Mouse (Mus musculus) lung, embryonic 15.5 days (tissue): ENCODE measurements at regions not wholly inside any gene's neighbourhood (a gene's known extent, or its start where the extent isn't known, plus 50 kb on each side); places are given as distances from the start of the nearest gene placed in this dataset.

ENCODE experiments used
- ATAC-seq: fragments of 200-750 bp; cut with Nextera tagmentation; 2 replicates; pipeline ENCODE4 v1.8.0; 2017; ENCODE audit warnings: moderate number of reproducible peaks, borderline replicate concordance; ENCODE audit not compliant: low FRiP score, low TSS enrichment; ENCODE audit errors: extremely low read depth
- H3K27ac ChIP-seq: fragments of 300-500 bp; sonication (generic); 2 replicates; pipeline ENCODE4 v1.5.1; 2015; ENCODE audit warnings: moderate library complexity, mild to moderate bottlenecking, inconsistent platforms
- H3K27me3 ChIP-seq: fragments of 300-500 bp; sonication (generic); 2 replicates; pipeline ENCODE4 v1.6.1; 2015; ENCODE audit warnings: inconsistent platforms
- H3K36me3 ChIP-seq: fragments of 300-500 bp; sonication (generic); 2 replicates; pipeline ENCODE4 v1.6.1; 2015; ENCODE audit warnings: inconsistent platforms
- H3K4me1 ChIP-seq: fragments of 300-500 bp; sonication (generic); 2 replicates; pipeline ENCODE4 v1.6.1; 2015; ENCODE audit warnings: inconsistent platforms
- H3K4me2 ChIP-seq: fragments of 300-500 bp; sonication (generic); 2 replicates; pipeline ENCODE4 v1.6.1; 2015; ENCODE audit warnings: inconsistent platforms, mild to moderate bottlenecking, moderate library complexity
- H3K4me3 ChIP-seq: fragments of 300-500 bp; sonication (generic); 2 replicates; pipeline ENCODE4 v1.5.1; 2015; ENCODE audit warnings: mild to moderate bottlenecking, inconsistent platforms
- H3K9ac ChIP-seq: fragments of 300-500 bp; sonication (generic); 2 replicates; pipeline ENCODE4 v1.6.1; 2015; ENCODE audit warnings: inconsistent platforms
- H3K9me3 ChIP-seq: fragments of 300-500 bp; sonication (generic); 2 replicates; pipeline ENCODE4 v1.6.1; 2016; ENCODE audit warnings: inconsistent platforms
- WGBS: fragments of 180-500 bp; shearing (Covaris S2); methylation state at CpG from one replicate; pipeline ENCODE4 v1.1.7; 2015; 5-methylcytosine and 5-hydroxymethylcytosine counted together

DNA sequence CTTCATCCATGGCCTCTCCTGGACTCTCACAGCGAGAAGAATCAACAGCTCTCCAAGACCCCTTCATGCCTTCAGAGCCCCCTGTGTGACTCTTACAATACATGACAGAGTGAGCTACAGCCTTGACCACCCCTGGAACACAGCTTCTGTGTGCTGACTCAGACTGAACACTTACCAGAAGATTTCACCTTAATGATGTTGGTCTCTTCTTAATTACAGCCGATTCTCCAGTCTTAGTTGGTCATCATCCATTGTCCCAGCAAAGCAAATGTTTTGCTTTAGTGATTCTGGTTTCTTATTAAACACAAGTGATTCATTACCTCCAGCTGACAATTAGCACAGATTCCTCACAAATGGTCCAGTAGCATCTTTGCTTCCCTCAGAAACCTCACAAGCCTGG, 134.0 kb upstream of the Inhba start:
- Histone ChIP-seq H3K9ac (no peak overlapping the region), H3K4me1 (no peaks in the 10 kb centered on the region), H3K4me3 (no peak overlapping the region), H3K27ac (no peak overlapping the region), H3K36me3 (no peaks in the 10 kb centered on the region), H3K27me3 (no peaks in the 10 kb centered on the region), H3K9me3 (no peaks in the 10 kb centered on the region), H3K4me2 (no peak overlapping the region)
- 82% methylated on average over 2 of the region's 2 CpGs for WGBS
- ATAC-seq: no peak

- Histone ChIP-seq H3K9me3 (no peaks in the 10 kb centered on the region), H3K27ac (no peak overlapping the region), H3K27me3 (no peaks in the 10 kb centered on the region), H3K9ac (no peak overlapping the region), H3K4me3 (no peak overlapping the region), H3K4me1 (no peaks in the 10 kb centered on the region), H3K36me3 (no peaks in the 10 kb centered on the region), H3K4me2 (no peak overlapping the region)
- ATAC-seq: no peak
These were observed 132.1 kb upstream of the Inhba start for GRCm38 (mm10) chr13:15879576-15879975.

GRCm38 (mm10) chr13:15890794-15891193, 120.9 kb upstream of the Inhba start:
- H3K27ac ChIP-seq: no peak overlapping the region
- 77% methylated on average over 3 of the region's 3 CpGs for WGBS
- no peaks in the 10 kb centered on the region for H3K36me3 ChIP-seq
- no peaks in the 10 kb centered on the region for H3K27me3 ChIP-seq
- H3K4me3 ChIP-seq: no peak overlapping the region
- H3K9me3 ChIP-seq: no peaks in the 10 kb centered on the region
- no peak overlapping the region for H3K9ac ChIP-seq
- H3K4me2 ChIP-seq: no peak overlapping the region
- no peak for ATAC-seq
- no peaks in the 10 kb centered on the region for H3K4me1 ChIP-seq

DNA sequence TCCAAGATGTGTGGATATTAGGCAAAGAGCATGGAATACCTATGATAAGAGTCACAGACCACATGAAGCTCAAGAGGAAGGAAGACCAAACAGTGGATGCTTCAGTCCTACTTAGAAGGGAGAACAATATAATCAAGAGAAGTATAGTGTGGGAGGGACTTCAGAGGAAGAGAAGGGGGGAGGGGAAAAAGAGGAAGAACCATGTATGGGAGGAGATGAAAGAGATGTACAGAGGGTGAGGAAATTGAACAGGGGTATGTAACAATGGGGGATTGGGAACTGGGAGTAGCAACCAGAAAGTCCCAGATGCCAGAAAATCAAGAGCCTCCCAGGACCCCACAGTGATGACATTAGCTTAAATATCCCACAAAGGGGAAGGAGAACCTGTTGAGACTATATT, 120.2 kb upstream of the Inhba start:
- H3K4me1 ChIP-seq: no peaks in the 10 kb centered on the region
- H3K27me3 ChIP-seq: no peaks in the 10 kb centered on the region
- H3K9me3 ChIP-seq: no peaks in the 10 kb centered on the region
- H3K27ac ChIP-seq: no peak overlapping the region
- no peak overlapping the region for H3K9ac ChIP-seq
- H3K4me3 ChIP-seq: no peak overlapping the region
- H3K4me2 ChIP-seq: no peak overlapping the region
- no peak for ATAC-seq
- H3K36me3 ChIP-seq: no peaks in the 10 kb centered on the region

DNA sequence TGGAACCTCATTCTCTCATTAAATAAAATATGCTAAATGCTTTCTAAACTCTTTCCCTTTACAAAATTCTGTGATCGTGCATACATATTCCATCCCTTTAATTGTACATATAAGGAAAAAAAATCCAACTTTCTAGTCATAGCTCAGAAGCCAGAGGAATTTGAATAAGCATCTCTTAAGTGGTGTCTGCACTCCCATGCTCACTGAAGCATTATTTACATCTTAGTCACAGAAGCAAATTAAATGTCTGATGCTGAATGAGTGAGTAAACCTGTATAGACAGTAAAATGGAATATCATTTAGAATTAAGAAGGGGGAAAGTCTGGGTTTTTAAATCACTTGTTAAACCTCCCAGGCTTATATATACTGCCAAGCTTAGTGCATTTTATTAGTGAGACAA, 113.5 kb upstream of the Inhba start:
- no peaks in the 10 kb centered on the region for H3K4me1 ChIP-seq
- no peaks in the 10 kb centered on the region for H3K36me3 ChIP-seq
- H3K9me3 ChIP-seq: no peaks in the 10 kb centered on the region
- no peak overlapping the region for H3K9ac ChIP-seq
- no peak for ATAC-seq
- H3K27me3 ChIP-seq: no peaks in the 10 kb centered on the region
- H3K27ac ChIP-seq: no peak overlapping the region
- no peak overlapping the region for H3K4me2 ChIP-seq
- WGBS: 57% methylated on average over 1 of the region's 1 CpGs
- H3K4me3 ChIP-seq: no peak overlapping the region

GRCm38 (mm10) chr13:15901710-15902675, 109.7 kb upstream of the Inhba start:
- WGBS: 30% methylated on average over 7 of the region's 7 CpGs
- Histone ChIP-seq H3K27me3 (no peaks in the 10 kb centered on the region), H3K4me1 (no peaks in the 10 kb centered on the region), H3K27ac (no peak overlapping the region), H3K4me2 (no peak overlapping the region), H3K36me3 (no peaks in the 10 kb centered on the region), H3K9me3 (no peaks in the 10 kb centered on the region), H3K9ac (no peak overlapping the region), H3K4me3 (no peak overlapping the region)
- peak; percentile 39; the same call in 1 of the 2 replicates for ATAC-seq

- H3K9ac ChIP-seq: no peak overlapping the region
- no peaks in the 10 kb centered on the region for H3K4me1 ChIP-seq
- ATAC-seq: no peak
- H3K9me3 ChIP-seq: no peaks in the 10 kb centered on the region
- H3K36me3 ChIP-seq: no peaks in the 10 kb centered on the region
- no peak overlapping the region for H3K27ac ChIP-seq
- 40% methylated on average over 1 of the region's 1 CpGs for WGBS
- no peak overlapping the region for H3K4me3 ChIP-seq
- no peaks in the 10 kb centered on the region for H3K27me3 ChIP-seq
- no peak overlapping the region for H3K4me2 ChIP-seq
These were observed 103.8 kb upstream of the Inhba start for GRCm38 (mm10) chr13:15907806-15908205.

- no peaks in the 10 kb centered on the region for H3K36me3 ChIP-seq
- H3K27me3 ChIP-seq: no peaks in the 10 kb centered on the region
- WGBS: 36% methylated on average over 2 of the region's 2 CpGs
- H3K9ac ChIP-seq: no peak overlapping the region
- no peak overlapping the region for H3K4me2 ChIP-seq
- no peak overlapping the region for H3K4me3 ChIP-seq
- H3K4me1 ChIP-seq: no peaks in the 10 kb centered on the region
- H3K9me3 ChIP-seq: no peaks in the 10 kb centered on the region
- no peak for ATAC-seq
- no peak overlapping the region for H3K27ac ChIP-seq
These were observed 101.1 kb upstream of the Inhba start for GRCm38 (mm10) chr13:15910578-15910977.

DNA sequence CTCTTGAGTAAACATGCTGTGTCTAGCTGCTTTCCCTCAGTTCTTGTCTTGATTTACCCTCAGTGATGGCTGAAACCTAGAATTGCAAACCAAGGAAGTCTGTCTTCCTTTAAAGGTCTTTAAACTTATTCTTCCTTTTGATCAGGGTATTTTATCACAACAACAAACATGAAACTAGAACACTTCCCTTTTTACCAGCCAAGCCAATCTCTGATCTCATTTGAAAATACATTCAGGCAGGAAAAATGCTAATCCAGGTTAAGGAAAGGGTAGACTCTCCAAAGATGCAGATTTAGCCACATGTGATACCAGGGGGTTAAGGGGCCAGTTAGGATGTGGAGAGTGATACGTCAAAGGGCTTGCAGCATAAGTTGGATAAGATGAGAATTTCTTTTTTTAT, 100.4 kb upstream of the Inhba start:
- no peak overlapping the region for H3K27ac ChIP-seq
- no peak for ATAC-seq
- no peaks in the 10 kb centered on the region for H3K9me3 ChIP-seq
- no peak overlapping the region for H3K4me2 ChIP-seq
- no peak overlapping the region for H3K4me3 ChIP-seq
- H3K27me3 ChIP-seq: no peaks in the 10 kb centered on the region
- H3K4me1 ChIP-seq: no peaks in the 10 kb centered on the region
- H3K36me3 ChIP-seq: no peaks in the 10 kb centered on the region
- 81% methylated on average over 1 of the region's 1 CpGs for WGBS
- no peak overlapping the region for H3K9ac ChIP-seq

GRCm38 (mm10) chr13:15914270-15914669, 97.4 kb upstream of the Inhba start:
- no peaks in the 10 kb centered on the region for H3K4me1 ChIP-seq
- H3K27me3 ChIP-seq: no peaks in the 10 kb centered on the region
- ATAC-seq: no peak
- H3K4me3 ChIP-seq: no peak overlapping the region
- no peak overlapping the region for H3K27ac ChIP-seq
- H3K9ac ChIP-seq: no peak overlapping the region
- H3K36me3 ChIP-seq: no peaks in the 10 kb centered on the region
- WGBS: 77% methylated on average over 1 of the region's 1 CpGs
- H3K9me3 ChIP-seq: no peaks in the 10 kb centered on the region
- no peak overlapping the region for H3K4me2 ChIP-seq

GRCm38 (mm10) chr13:15929890-15930289, 81.8 kb upstream of the Inhba start:
- Histone ChIP-seq H3K4me3 (no peak overlapping the region), H3K9me3 (no peaks in the 10 kb centered on the region), H3K9ac (no peak overlapping the region), H3K27me3 (no peaks in the 10 kb centered on the region), H3K36me3 (no peaks in the 10 kb centered on the region), H3K4me2 (no peak overlapping the region), H3K4me1 (no peaks in the 10 kb centered on the region), H3K27ac (no peak overlapping the region)
- WGBS: 74% methylated on average over 3 of the region's 3 CpGs
- no peak for ATAC-seq

GRCm38 (mm10) chr13:15931553-15932162, 80.0 kb upstream of the Inhba start:
- Histone ChIP-seq H3K4me1 (no peaks in the 10 kb centered on the region), H3K27me3 (no peaks in the 10 kb centered on the region), H3K27ac (no peak overlapping the region), H3K4me3 (no peak overlapping the region), H3K4me2 (no peak overlapping the region), H3K9ac (no peak overlapping the region), H3K9me3 (no peaks in the 10 kb centered on the region), H3K36me3 (no peaks in the 10 kb centered on the region)
- no peak for ATAC-seq
- WGBS: 38% methylated on average over 5 of the region's 5 CpGs
